Mouse (Mus musculus) cerebellum, adult 2 months (tissue): Measurements from ENCODE around the gene Fam155a. TPM values are rescaled to one million over a fixed set of nuclear protein-coding genes. Genes with fewer than 3 reads are reported as not detected.
A peak's percentile ranks its signal among the peaks of the same experiment; 100 is the strongest.

Experiments used
- DNase-seq, 2 experiments: peaks; one replicate each; pipeline ENCODE4 v3.0.0; 2021
- H3K27ac ChIP-seq: fragments of 200-500 bp; 2 replicates; pipeline ENCODE4 v1.5.1; 2012; ENCODE audit warnings: low read length, control low read depth, inconsistent platforms; ENCODE audit not compliant: insufficient read depth
- H3K27me3 ChIP-seq: fragments of 200-500 bp; 2 replicates; pipeline ENCODE4 v1.6.1; 2012; ENCODE audit warnings: inconsistent platforms, mild to moderate bottlenecking, low read length, moderate library complexity; ENCODE audit not compliant: control insufficient read depth, insufficient read depth
- H3K4me1 ChIP-seq: fragments of 200-500 bp; 2 replicates; pipeline ENCODE4 v1.6.1; 2011; ENCODE audit warnings: low read length; ENCODE audit not compliant: control insufficient read depth, insufficient read depth
- H3K4me3 ChIP-seq: fragments of 200-500 bp; replicated peaks from 2 replicates; pipeline ENCODE3; 2011; ENCODE audit warnings: mild to moderate bottlenecking, low read depth, low read length, control low read depth; ENCODE audit not compliant: insufficient read depth
- CTCF ChIP-seq: fragments of 200-500 bp; IDR thresholded peaks from 2 replicates; pipeline ENCODE4 v1.5.1; 2011; ENCODE audit warnings: low read depth, mild to moderate bottlenecking, control low read depth, low read length, moderate library complexity, borderline replicate concordance; ENCODE audit not compliant: insufficient read depth
- POLR2A ChIP-seq: fragments of 200-500 bp; IDR thresholded peaks from 2 replicates; pipeline ENCODE4 v1.6.1; 2011; ENCODE audit warnings: low read length, control low read depth, borderline replicate concordance; ENCODE audit not compliant: insufficient read depth
- WGBS: fragments of 180-500 bp; shearing (Covaris S2); methylation state at CpG from one replicate; pipeline ENCODE4 v1.1.7; 2018; 5-methylcytosine and 5-hydroxymethylcytosine counted together
- polyA plus RNA-seq: library from polyadenylated mRNA; depleted of rRNA; stranded (reverse); fragments of >200 nt; gene quantifications from 2 replicates; pipeline ENCODE4 v1.2.3, GENCODE M21; 2012

The Fam155a gene
- polyA plus RNA-seq, 1 experiment, result 58.5 TPM

DNA sequence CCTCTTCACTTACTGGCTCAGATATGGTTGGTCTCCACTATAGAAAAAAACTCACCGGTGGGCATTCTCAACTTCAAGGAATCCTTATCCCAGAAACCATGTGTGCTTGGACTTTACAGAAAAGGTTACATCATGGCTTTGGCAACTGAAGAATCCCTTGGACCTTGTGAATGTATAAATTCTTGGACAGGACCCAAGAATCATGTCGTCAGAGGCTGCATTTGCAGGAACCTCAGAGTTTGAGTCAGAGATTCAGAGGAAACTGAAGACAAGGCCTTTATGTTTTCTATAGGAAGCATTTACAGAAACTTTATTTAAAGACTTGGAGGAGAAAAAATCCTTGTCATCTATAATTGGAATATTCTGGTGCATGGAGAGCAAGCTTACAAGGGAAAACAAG, 475.9 kb downstream of the Fam155a start:
- DNase-seq, result peak in 1 of 2 experiments; percentile 6
- TF ChIP-seq POLR2A, result no peak
- 51% methylated on average over 2 of the region's 2 CpGs for WGBS
- Histone ChIP-seq H3K4me1 (no peaks in the 10 kb centered on the region), H3K4me3 (no peak overlapping the region), H3K27me3 (no peaks in the 10 kb centered on the region), H3K27ac (no peak overlapping the region)

DNA sequence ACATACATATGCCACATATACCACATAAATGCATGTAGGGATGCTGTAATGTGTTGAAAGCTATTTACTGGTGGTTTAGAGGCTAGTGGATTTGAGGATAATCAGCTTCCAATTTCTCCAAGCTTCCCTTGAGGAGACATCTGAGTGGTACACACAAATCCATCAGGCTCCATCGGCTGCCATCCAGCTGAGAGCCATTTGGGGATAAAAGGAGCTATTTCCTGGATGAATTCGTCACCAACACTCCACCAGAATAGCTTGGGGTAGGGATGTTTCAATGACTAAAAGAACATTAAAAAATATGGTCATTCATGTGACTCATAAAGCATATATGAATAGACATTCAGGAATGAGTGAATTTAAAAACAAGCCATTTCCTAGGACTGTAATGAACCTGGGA, 478.4 kb downstream of the Fam155a start:
- TF ChIP-seq CTCF, result no peak
- no peak for TF ChIP-seq POLR2A
- Histone ChIP-seq H3K27me3 (no peaks in the 10 kb centered on the region), H3K4me3 (no peak overlapping the region), H3K27ac (no peak overlapping the region), H3K4me1 (no peaks in the 10 kb centered on the region)
- no peak for DNase-seq
- 40% methylated on average over 2 of the region's 2 CpGs for WGBS

GRCm38 (mm10) chr8:9288015-9288729, 482.8 kb downstream of the Fam155a start:
- no peak overlapping the region for H3K4me3 ChIP-seq
- no peaks in the 10 kb centered on the region for H3K4me1 ChIP-seq
- no peak for TF ChIP-seq CTCF
- no peak for TF ChIP-seq POLR2A
- no peak overlapping the region for H3K27ac ChIP-seq
- no peak for DNase-seq
- WGBS, result 68% methylated on average over 8 of the region's 8 CpGs
- H3K27me3 ChIP-seq, result no peaks in the 10 kb centered on the region

- TF ChIP-seq CTCF (no peak), POLR2A (no peak)
- DNase-seq, result no peak
- Histone ChIP-seq H3K4me1 (no peaks in the 10 kb centered on the region), H3K27ac (no peak overlapping the region), H3K27me3 (no peaks in the 10 kb centered on the region), H3K4me3 (no peak overlapping the region)
- WGBS, result 92% methylated on average over 8 of the region's 8 CpGs
Observed at GRCm38 (mm10) chr8:9274117-9274516, 496.8 kb downstream of the Fam155a start.

DNA sequence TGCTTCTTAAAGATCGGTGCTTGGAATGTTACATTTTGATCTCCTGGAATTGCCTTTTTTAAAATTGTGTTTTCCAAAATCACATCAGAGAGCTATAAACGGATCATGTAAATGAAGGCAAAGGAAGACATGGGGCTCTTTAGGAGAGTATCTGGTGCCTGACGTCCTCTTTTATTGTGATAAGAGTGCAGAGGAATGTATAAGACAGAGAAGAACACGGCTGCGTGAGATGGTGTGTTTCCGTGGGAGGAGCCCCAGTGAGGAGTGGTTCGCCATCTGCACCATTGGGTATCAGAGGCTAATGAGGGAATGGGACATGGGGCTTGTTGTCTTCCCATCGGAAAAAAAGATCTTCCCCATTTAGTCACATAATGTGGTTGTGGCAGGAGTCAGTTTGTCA, 506.6 kb downstream of the Fam155a start:
- Histone ChIP-seq H3K27ac (no peak overlapping the region), H3K4me3 (no peak overlapping the region), H3K27me3 (no peaks in the 10 kb centered on the region), H3K4me1 (no peaks in the 10 kb centered on the region)
- 92% methylated on average over 8 of the region's 8 CpGs for WGBS
- no peak for TF ChIP-seq CTCF
- DNase-seq, result no peak

- 66% methylated on average over 8 of the region's 8 CpGs for WGBS
- Histone ChIP-seq H3K4me3 (no peak overlapping the region), H3K27ac (no peak overlapping the region), H3K27me3 (no peaks in the 10 kb centered on the region), H3K4me1 (no peaks in the 10 kb centered on the region)
- TF ChIP-seq CTCF (no peak), POLR2A (no peak)
- no peak for DNase-seq
Observed at GRCm38 (mm10) chr8:9261527-9261926, 509.4 kb downstream of the Fam155a start.

DNA sequence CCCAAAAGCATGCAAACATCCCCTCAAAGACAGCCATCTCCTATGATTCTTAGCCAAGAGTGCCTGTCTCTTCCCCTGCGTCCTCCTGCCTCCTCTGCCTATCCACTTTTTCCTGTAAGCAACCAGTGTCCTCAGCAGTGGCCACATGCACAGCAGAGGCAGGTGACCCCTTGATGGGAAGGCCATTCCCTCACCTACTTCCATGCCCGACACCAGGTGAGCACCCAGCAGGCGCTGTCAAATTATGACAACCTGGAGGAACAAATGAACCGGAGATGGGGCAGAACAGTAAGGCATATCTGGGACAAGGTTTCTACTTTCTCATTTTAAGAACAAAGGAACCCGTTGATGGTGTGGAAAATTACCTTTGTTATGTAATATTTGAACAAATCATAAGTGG, 515.6 kb downstream of the Fam155a start:
- 30% methylated on average over 5 of the region's 5 CpGs for WGBS
- no peak for TF ChIP-seq CTCF
- no peak for TF ChIP-seq POLR2A
- Histone ChIP-seq H3K27me3 (no peaks in the 10 kb centered on the region), H3K4me3 (no peak overlapping the region), H3K4me1 (peaks cover 6% of the 10 kb centered on the region), H3K27ac (no peak overlapping the region)
- peak; percentile 67 to 79 for DNase-seq

- no peak for TF ChIP-seq CTCF
- no peak for TF ChIP-seq POLR2A
- 97% methylated on average over 4 of the region's 4 CpGs for WGBS
- Histone ChIP-seq H3K4me1 (peaks cover 8% of the 10 kb centered on the region), H3K27me3 (0 out of 2 replicates have a peak, but pooled peaks cover 1% of the 10 kb centered on the region), H3K27ac (no peak overlapping the region), H3K4me3 (no peak overlapping the region)
- no peak for DNase-seq
Observed at GRCm38 (mm10) chr8:9252991-9253390, 518.0 kb downstream of the Fam155a start.
